13 mouse cellular contexts compared by ENCODE assay signal in genomic region chr11:62001977-62002376, GRCm38 (mm10). TPM values are rescaled to one million over a fixed set of nuclear protein-coding genes. Genes with fewer than 3 reads are reported as not detected.
DNase-seq lines count a peak whose midpoint lies in the region; ATAC-seq and TF ChIP-seq lines count a peak whose summit lies in the region.
"Had no signal": no experiment of that assay in that cellular context is flagged by ENCODE, and none has a peak within 500 bp of the region (broad histone marks: within the 10 kb centered on the region; RNA-seq: fewer than 3 reads in every experiment).

No protein-coding gene starts in this region.

- no peak overlapping the region for H3K4me3 ChIP-seq in forebrain, postnatal 0 days (ENCODE audit: low read depth, low read length)
- H3K4me3 ChIP-seq in forebrain, embryonic 13.5 days = no peak overlapping the region
- H3K4me3 ChIP-seq in lung, embryonic 14.5 days (ENCODE audit: low read depth, low read length) = no peak overlapping the region
- H3K4me3 ChIP-seq in forebrain, embryonic 10.5 days = no peak overlapping the region

- TF ChIP-seq CTCF in forebrain, postnatal 0 days (IDR thresholded peaks at IDR 0.05; ENCODE audit: low read depth) = peak; percentile 48
- peak; percentile 37; the same call in 1 of the 2 replicates for TF ChIP-seq CTCF in lung, embryonic 14.5 days (IDR thresholded peaks at IDR 0.05; ENCODE audit: low read depth)
- peak; percentile 30; the same call in 1 of the 2 replicates for TF ChIP-seq CTCF in brain, embryonic 14.5 days (IDR thresholded peaks at IDR 0.05; ENCODE audit: borderline replicate concordance, extremely low read depth, insufficient read depth, insufficient read length)

- no peaks in the 10 kb centered on the region for H3K36me3 ChIP-seq in forebrain, postnatal 0 days (ENCODE audit: insufficient read depth)
- no peaks in the 10 kb centered on the region for H3K36me3 ChIP-seq in forebrain, embryonic 13.5 days (ENCODE audit: poor library complexity, severe bottlenecking)
- H3K36me3 ChIP-seq in lung, embryonic 14.5 days (ENCODE audit: insufficient read depth) = no peaks in the 10 kb centered on the region
- H3K36me3 ChIP-seq in forebrain, embryonic 10.5 days (replicated peaks) = no peaks in the 10 kb centered on the region

- H3K27ac ChIP-seq in forebrain, postnatal 0 days (ENCODE audit: low read depth, low read length) = no peak overlapping the region
- no peak overlapping the region for H3K27ac ChIP-seq in forebrain, embryonic 13.5 days
- H3K27ac ChIP-seq in lung, embryonic 14.5 days (ENCODE audit: low read depth) = no peak overlapping the region
- H3K27ac ChIP-seq in forebrain, embryonic 10.5 days = no peak overlapping the region

- WGBS in forebrain, postnatal 0 days = 80% methylated on average over 4 of the region's 4 CpGs
- 75% methylated on average over 4 of the region's 4 CpGs for WGBS in forebrain, embryonic 13.5 days
- WGBS in lung, embryonic 14.5 days = 76% methylated on average over 4 of the region's 4 CpGs
- 76% methylated on average over 4 of the region's 4 CpGs for WGBS in forebrain, embryonic 10.5 days

- ATAC-seq in forebrain, postnatal 0 days = no peak
- ATAC-seq in forebrain, embryonic 13.5 days = no peak
- no peak for ATAC-seq in lung, embryonic 14.5 days (ENCODE audit: insufficient read depth)

- no peaks in the 10 kb centered on the region for H3K9me3 ChIP-seq in forebrain, postnatal 0 days (ENCODE audit: low read length)
- H3K9me3 ChIP-seq in forebrain, embryonic 13.5 days (replicated peaks) = no peaks in the 10 kb centered on the region
- no peaks in the 10 kb centered on the region for H3K9me3 ChIP-seq in lung, embryonic 14.5 days (ENCODE audit: low read depth, low read length)
- H3K9me3 ChIP-seq in forebrain, embryonic 10.5 days = no peaks in the 10 kb centered on the region

- no peaks in the 10 kb centered on the region for H3K27me3 ChIP-seq in forebrain, postnatal 0 days (ENCODE audit: insufficient read depth, low read length)
- H3K27me3 ChIP-seq in forebrain, embryonic 13.5 days = no peaks in the 10 kb centered on the region
- H3K27me3 ChIP-seq in lung, embryonic 14.5 days (ENCODE audit: insufficient read depth, low read length) = no peaks in the 10 kb centered on the region
- no peaks in the 10 kb centered on the region for H3K27me3 ChIP-seq in forebrain, embryonic 10.5 days (ENCODE audit: poor library complexity, severe bottlenecking)

- no peak overlapping the region for H3K4me2 ChIP-seq in forebrain, postnatal 0 days (ENCODE audit: low read depth)
- no peak overlapping the region for H3K4me2 ChIP-seq in forebrain, embryonic 13.5 days
- H3K4me2 ChIP-seq in lung, embryonic 14.5 days = no peak overlapping the region

- no peaks in the 10 kb centered on the region for H3K4me1 ChIP-seq in forebrain, postnatal 0 days (ENCODE audit: insufficient read depth)
- no peaks in the 10 kb centered on the region for H3K4me1 ChIP-seq in forebrain, embryonic 13.5 days
- no peaks in the 10 kb centered on the region; the same call in 1 of the 2 replicates for H3K4me1 ChIP-seq in lung, embryonic 14.5 days (ENCODE audit: insufficient read depth)
- peaks cover 21% of the 10 kb centered on the region for H3K4me1 ChIP-seq in forebrain, embryonic 10.5 days

- DNase-seq in forebrain, postnatal 0 days = peak; percentile 20
- DNase-seq in lung, embryonic 14.5 days = peak; percentile 41
- DNase-seq in lung, postnatal 36 days = no peak
- DNase-seq in brain, embryonic 14.5 days (ENCODE audit: low read depth) = no peak
- peak; percentile 31 for DNase-seq in retina, embryonic 14.5 days (ENCODE audit: low spot score)
- DNase-seq in layer of hippocampus, adult 11-12 months (ENCODE audit: low spot score) = no peak
- DNase-seq in forebrain, embryonic 10.5 days (ENCODE audit: extremely low spot score, low spot score) = no peak
- DNase-seq: cerebellum, adult 9-11 months; gastrocnemius, postnatal 14 days; heart, postnatal 10 days; kidney, adult 18-20 months; thymus, postnatal 36 days had no signal

- H3K9ac ChIP-seq in forebrain, postnatal 0 days = no peak overlapping the region
- no peak overlapping the region for H3K9ac ChIP-seq in forebrain, embryonic 13.5 days
- H3K9ac ChIP-seq in lung, embryonic 14.5 days = no peak overlapping the region

- no peak for TF ChIP-seq POLR2A in brain, embryonic 14.5 days (IDR thresholded peaks at IDR 0.05; ENCODE audit: borderline replicate concordance, extremely low read depth, insufficient read depth, insufficient read length, poor library complexity, severe bottlenecking)

RNA-seq across cellular contexts. Expression of gene Specc1, which starts 45.4 kb away (rescaled TPM):
- total RNA-seq in forebrain, postnatal 0 days (2014; rRNA removed) = 16.5 and 20.5 TPM in 2 replicates
- polyA plus RNA-seq in forebrain, postnatal 0 days (2015; fragmentation: Nextera tagmentation; extraction: Ambion mirVana) = 7.8 and 10.6 TPM in 2 replicates
- 16.2 and 16.8 TPM in 2 replicates for polyA plus RNA-seq in forebrain, embryonic 13.5 days (2015; fragmentation: Nextera tagmentation; extraction: Ambion mirVana)
- 13.0 and 13.4 TPM in 2 replicates for polyA plus RNA-seq in lung, embryonic 14.5 days (2014; fragmentation: Nextera tagmentation; extraction: Ambion mirVana)
- 13.5 and 16.9 TPM in 2 replicates for polyA plus RNA-seq in brain, embryonic 14.5 days (2012; rRNA removed)
- polyA plus RNA-seq in forebrain, embryonic 10.5 days (2016; fragmentation: Nextera tagmentation; extraction: Ambion mirVana) = 10.4 and 12.0 TPM in 2 replicates

Comparison
In these comparisons a context has a peak if more than half of its experiments do, and no peak if none do; other contexts are left out.
1. DNase-seq: peak in forebrain, postnatal 0 days (single experiment), lung, embryonic 14.5 days (single experiment) and retina, embryonic 14.5 days (single experiment); none in lung, postnatal 36 days (single experiment), brain, embryonic 14.5 days (single experiment), layer of hippocampus, adult 11-12 months (single experiment) and forebrain, embryonic 10.5 days (single experiment).
2. Peak in every context shown above with its lines, with median percentiles within 50 percentile points of each other: CTCF ChIP-seq.